Mouse (Mus musculus) spleen, adult 2 months (tissue): ENCODE results near the gene Zbtb8os.

Experiments
- CTCF ChIP-seq: fragments of 200-500 bp; IDR thresholded peaks from 2 replicates; pipeline ENCODE4 v1.5.1; 2011; ENCODE audit warnings: mild to moderate bottlenecking, inconsistent platforms; ENCODE audit not compliant: insufficient read depth, insufficient read length, insufficient replicate concordance; ENCODE audit errors: extremely low read depth
- POLR2A ChIP-seq: fragments of 200-500 bp; IDR thresholded peaks from 2 replicates; pipeline ENCODE4 v1.6.1; 2011; ENCODE audit warnings: low read depth, low read length, inconsistent platforms

DNA sequence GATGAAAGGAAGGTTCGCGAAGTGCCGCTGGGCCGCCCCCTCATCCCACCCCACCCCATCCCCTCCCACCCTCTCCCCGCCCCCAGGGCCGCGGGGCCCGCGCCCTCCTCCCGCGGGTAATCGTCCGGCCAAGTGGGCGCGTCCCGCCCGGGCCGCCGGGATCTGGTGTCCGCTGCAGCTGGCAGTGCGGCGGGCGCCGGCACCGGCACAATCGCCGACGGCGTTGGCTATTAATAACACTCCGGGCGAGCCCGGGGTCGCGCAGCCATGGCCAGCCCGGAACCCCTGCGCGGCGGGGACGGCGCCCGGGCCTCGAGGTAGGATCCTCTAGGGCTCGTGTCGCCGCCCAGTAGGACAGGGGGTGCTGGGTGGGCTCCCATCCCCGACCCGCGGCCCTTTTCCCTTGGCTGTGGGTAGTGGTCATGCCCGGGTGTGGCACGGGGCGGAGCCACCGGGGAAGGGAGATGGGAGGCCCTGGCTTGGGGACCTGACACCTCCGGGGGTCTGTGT is 48.0 kb upstream of the Zbtb8os start, which contains the start of gene Sync:
- TF ChIP-seq POLR2A, result no peak
- no peak for TF ChIP-seq CTCF
